Mouse (Mus musculus) bone marrow macrophage, adult 2 months (primary cell): ENCODE measurements around the gene Ttc28.

ENCODE experiments used
- CTCF ChIP-seq: IDR thresholded peaks from 2 replicates; pipeline ENCODE4 v1.5.1; 2012; ENCODE audit warnings: low read depth, mild to moderate bottlenecking, low read length, moderate library complexity
- POLR2A ChIP-seq: IDR thresholded peaks from 2 replicates; pipeline ENCODE4 v1.6.1; 2012; ENCODE audit warnings: mild to moderate bottlenecking, low read depth, low read length, borderline replicate concordance

GRCm38 (mm10) chr5:111158266-111158665 is 278.7 kb downstream of the Ttc28 start:
- no peak for TF ChIP-seq CTCF
- TF ChIP-seq POLR2A, result no peak
